Mouse (Mus musculus) T-cell, adult 2 months (primary cell): Measurements from ENCODE around the gene Ltbp1.

Source experiments
- DNase-seq: peaks from one replicate; pipeline ENCODE4 v3.0.0; 2022; ENCODE audit warnings: low spot score

The Ltbp1 gene

DNA sequence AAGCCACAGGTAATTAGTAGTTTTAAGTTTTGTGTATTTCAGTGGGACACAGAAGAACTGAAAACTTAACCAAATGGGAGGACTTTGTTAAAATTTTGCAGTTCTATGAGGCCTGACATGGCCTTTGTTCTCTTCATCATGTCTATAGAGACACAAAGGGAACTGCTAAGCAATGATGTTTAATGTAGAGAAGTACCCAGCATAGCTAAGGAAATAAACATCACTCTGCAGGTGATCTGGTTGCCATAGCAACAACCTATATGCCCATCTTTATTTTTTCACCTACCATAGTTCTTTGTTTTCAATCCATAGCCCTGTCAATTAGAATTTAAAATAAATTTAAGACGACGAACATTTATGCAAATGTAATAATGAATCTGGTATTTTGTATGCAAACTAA, 233.3 kb downstream of the Ltbp1 start:
- DNase-seq: no peak

DNA sequence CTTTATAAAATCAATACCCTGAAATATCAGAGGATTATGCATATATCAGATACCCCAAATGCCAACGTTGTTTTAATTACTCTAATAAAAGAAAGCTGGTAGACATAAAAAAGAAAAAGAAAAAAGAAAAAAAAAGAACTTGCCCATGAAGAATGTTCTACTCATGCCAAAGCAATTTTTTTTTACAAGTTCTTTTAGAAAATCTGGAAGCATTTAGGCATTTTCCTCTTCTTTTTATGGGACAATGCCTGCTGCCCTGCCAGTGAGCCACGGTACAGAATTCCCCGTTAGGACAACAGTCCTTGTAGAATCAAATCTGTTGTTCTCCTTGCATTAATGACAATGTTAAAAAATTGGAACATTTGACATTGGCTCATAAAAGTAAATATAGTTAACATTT, 234.2 kb downstream of the Ltbp1 start:
- DNase-seq: no peak

DNA sequence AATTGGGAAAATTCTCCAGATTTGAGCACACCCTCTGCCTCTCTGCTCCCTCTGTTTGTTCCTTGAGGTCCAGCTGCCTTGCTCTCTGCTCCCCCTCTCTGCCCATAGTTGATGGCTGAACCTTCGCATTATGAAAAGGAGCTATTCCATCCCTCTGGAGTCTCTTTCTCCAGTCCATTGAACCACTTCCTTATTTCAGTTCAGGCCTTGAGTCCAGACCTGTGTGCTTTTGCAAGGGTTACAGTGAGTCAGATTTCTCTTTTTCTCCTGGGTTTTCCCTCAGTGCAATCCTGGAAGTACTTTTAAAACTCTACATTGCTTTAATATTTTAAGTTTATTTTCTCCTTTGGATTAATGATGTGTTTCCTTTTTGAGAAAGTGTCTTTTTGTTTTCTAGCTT, 236.7 kb downstream of the Ltbp1 start:
- no peak for DNase-seq

DNA sequence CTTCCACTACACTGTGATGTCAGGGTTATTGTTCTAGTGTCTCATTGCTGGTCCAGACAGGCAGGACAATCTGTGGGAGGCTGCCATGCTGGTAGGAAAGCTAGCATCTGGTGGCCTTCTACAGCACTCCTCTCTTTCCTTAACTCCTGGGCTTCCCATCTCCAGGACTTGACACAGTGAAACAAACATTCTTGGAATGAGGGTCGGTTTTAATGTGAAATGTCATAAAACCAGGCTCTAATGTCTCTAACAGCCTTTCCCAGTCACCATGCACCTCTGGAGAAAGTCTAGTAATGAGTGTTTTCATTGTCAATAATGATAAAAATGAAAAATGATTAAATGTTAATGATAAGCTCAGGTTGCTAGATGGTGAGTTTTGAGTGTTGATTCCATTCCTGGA, 237.9 kb downstream of the Ltbp1 start:
- no peak for DNase-seq

DNA sequence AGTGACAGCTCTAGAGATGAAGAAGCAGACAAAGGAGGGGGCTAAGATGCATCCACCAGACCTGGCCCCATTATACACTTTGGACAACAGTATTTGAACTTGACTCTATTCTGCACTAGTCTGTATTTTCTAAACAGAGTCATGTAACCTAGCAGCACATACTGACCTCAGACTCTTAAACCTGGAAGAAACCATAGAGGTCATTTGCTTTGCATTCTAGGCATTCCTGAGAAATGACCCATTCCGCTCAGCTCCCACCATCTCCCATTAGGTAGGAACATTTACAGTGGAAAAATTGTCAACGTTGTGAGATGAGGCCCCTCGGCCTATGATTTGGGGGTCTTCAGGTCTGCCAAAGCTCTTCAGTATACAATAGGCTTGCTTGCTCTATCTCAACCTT, 238.8 kb downstream of the Ltbp1 start:
- no peak for DNase-seq

DNA sequence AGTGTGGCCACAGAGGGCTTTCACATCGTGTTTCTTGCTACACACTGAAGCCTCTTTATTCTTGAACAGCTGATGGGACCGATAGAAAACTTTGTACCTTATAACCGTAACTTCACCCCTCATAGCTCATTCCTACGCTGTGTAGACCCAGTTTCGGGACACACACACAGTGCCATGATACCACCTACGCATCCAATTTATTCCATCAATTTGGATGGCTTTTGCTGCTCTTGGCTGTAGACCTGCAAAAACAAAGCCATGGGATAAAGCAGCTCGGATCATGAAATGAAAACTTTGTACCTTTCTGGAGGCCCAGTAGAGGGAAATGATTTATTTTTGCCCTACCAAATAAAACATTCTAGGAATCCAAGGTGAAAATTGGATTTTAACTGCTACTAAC, 239.7 kb downstream of the Ltbp1 start:
- DNase-seq: no peak

DNA sequence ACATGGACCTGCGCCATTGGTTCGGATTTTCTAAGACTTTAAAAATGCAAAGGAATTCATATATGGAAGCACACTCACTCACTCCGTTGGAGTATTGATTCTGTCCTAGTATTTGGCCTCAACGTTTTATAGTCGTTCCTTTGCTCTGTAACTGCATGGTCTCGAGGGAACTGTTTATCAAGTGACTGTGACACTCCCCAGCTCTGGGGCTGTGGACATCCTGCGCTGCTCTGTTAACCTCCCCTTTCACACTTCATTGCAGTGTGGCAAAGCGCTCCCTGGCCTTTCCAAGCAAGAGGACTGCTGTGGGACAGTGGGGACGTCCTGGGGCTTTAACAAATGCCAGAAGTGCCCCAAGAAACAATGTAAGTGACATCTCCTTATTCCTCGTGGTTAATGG, 243.3 kb downstream of the Ltbp1 start:
- no peak for DNase-seq

DNA sequence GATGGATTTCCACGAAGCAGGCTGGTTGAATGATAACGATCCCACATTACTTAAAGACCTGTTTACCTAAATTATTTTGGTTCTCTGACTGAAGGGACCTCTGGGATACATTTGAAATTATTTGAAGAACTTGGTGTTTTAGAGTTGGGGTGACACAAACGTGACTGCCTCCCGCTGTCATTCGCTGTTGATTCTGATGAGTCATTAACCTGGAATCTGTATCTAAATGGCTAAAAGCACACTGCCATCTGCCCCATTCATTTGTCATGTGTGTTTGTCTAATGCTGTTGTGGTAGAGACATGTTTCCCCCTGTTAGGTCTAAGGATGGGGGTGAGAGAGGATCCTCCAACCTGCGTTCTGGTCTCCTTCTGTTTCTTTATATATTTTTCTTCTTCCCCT, 245.2 kb downstream of the Ltbp1 start:
- no peak for DNase-seq

DNA sequence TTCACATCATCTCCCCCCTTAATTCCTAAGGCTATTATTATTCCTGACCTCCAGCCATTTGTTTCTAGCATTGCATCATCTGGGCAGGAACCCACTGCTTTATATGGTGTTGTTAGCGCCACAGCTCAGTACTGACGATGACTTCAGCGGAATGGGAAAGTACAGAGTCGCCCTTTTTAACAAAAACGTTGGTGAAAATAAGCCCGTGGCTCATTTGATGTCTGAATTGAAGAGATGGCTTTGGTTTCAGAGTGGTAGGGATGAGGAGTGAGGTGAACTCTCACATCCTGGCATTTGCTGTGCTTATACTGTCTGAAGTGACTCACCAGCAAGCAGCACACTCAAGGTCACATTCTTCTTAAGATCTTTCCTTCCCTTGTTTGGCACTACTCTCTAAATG, 245.7 kb downstream of the Ltbp1 start:
- DNase-seq: no peak

DNA sequence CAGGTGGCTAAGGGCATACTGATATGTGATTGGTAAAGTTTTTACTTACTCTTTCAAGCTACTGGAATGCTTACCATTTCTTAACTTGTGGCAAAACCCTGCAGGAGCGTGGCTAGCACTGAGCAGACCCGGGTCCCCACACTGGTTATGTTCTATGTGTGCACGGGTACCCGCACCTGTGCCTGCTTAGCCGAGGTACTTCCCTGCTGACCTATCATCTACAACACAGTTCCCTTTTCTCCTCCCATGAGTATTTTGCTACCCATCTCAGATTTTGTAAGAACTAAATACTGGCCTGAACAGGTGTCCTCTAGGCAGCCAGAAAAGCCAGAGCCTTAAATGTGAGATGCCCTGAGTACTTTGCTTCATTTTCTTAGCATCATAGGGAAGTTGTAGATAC, 247.2 kb downstream of the Ltbp1 start:
- DNase-seq: no peak

DNA sequence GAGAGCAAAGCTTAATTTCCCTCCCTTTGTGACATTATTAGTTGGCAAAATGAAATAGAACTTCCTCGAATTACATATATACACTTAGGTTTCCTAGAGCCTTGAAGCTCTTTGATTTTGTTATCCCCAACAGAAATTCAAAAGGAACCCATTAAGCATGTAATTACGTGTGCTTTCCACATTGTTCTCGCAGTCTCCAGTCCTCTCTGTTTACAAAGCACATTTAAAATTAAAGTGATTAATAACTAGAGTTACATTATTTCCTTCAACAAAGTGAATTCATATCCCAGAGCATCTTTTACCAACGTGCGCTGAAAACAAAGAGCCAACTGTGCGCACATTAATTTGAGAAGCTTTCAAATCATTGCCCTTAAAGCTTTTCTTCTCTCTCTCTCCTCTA, 249.5 kb downstream of the Ltbp1 start:
- DNase-seq: no peak

DNA sequence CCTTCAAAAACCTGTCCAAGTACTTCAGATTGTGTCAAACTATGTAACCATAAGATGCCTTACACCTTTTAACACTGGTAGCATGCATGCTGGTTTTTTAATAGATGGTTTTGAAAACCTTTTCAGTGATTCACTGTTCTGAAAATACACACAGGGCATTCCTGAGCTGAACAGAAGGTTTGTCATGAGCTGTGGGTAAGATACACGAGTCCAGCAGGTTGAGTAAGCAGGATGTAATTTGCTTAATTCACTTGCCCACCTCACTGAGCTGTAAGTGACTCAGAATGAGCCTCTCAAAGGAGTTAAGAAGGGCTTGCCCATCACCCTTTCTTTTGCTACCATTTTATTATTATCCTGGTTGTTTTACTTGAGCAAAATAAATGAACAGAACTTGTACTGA, 250.6 kb downstream of the Ltbp1 start:
- no peak for DNase-seq

DNA sequence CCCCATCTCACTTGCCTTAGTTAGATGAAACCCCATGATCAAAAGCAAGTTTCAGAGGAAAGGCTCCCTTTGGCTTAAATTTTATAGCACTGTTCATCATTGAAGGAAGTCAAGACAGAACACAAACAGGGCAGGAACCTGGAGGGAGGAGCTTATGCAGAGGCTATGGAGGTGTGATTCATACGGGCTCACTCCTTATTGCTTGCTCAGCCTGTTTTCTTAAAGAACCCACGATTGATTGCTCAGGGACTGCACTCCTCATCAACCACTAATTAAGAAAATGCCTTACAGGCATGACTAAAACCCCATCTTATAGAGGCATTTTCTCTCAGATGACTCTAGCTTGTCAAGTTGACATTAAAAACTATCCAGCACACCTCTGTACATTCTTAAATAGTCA, 253.1 kb downstream of the Ltbp1 start:
- no peak for DNase-seq

DNA sequence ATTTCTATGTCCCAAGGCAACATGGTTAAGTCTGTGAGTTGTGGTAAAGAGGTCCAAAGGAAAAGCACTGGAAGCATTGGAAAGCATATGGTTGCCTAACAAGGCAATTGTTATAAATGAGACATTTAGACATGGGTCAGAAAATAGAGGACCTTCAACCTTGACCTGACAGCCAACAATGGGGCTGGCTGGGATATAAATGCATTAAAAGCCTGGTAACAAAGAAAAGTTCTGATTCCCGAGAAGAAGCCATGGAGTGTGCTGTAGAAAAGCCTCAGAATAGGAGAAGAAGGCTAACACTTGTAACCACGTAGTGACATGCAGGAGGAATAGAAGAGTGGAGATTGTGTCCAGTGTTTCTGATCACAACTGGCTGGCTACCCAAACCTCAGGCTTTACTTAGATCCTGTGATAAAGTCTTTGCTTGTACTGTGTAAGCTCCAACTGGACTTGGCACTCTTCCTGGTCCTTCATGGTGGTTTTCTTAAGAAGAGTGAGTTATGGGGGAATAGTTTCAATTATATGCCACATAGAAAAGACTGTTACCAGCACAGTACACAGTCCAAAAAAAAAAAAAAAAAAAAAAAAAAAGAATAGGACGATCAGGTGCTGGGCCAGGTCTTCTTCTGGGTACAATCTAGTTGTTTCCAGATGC, 258.1 kb downstream of the Ltbp1 start:
- DNase-seq: no peak

DNA sequence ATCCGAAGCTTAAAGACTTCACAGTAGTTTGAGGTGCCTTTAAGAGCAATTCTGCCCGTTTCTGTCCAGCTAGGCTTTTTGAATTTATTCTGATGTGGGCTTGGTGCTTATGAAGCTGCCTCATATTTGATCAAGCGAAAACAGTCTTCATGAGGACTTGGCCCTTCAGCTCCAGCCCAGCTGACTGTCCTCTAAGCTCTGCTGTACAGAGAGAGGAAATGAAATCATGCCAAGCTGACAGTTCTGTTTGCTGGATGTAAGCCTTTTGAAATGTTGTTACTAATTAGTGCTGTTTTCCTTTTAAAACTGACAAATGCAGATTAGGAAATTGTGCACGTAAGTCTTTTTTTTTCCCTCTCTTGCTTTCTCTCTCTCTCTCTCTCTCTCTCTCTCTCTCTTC, 263.1 kb downstream of the Ltbp1 start:
- no peak for DNase-seq

DNA sequence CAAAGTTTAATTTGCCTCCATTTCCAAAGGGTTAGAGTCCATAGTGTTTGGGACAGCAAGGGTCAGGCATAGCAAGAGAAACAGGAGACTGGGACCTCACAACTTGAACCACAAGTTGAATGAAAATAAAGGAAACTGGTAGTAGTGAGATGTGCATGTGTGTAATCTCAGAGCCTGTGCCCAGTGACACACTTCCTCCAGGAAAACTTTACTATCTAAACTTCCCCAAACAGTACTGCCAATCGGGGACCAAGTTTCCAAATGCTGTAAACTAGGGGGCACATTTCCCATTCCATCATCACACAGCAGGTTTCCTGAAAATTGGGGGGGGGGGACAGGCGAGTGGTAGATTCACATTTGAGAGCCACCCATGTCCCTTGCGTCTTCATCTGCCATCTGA, 267.1 kb downstream of the Ltbp1 start:
- DNase-seq: no peak

DNA sequence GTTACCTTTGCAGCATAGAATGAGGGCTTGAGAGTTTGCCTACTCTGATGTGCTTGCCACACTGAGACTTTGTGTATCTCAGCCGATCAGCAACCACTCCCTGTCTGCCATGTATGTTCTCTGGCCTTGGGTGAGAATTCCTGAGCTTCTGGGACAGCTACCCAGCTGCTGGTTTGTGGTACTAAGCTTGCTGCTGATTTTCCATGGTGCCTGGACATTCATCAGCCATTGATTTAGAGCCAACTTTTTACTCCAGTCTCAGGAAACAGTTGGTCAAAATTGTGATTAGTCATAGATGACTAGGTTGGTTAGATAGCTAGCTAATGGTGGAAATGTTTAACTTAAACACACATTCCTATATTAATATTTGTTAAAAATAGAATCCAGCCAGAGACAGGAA, 267.9 kb downstream of the Ltbp1 start:
- DNase-seq: no peak

DNA sequence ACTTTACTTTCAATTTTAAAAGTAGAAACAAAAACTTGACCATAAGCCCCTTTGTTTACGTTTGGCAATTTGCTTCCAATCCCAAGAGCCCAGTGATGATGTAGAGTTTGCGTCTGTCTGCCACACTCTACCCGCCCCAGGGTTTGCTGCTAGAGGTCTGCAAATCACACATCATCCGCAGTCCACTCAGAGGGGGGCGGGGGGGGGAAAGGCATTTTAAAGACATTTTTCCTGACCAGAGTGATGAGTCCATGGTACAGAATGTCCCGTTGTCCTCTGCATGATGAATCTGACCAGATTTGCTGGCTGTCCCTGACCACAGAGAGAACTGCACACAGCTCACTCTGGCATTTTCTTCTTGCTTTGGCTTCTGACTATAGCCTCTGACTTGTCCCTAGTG, 269.9 kb downstream of the Ltbp1 start:
- DNase-seq: no peak

DNA sequence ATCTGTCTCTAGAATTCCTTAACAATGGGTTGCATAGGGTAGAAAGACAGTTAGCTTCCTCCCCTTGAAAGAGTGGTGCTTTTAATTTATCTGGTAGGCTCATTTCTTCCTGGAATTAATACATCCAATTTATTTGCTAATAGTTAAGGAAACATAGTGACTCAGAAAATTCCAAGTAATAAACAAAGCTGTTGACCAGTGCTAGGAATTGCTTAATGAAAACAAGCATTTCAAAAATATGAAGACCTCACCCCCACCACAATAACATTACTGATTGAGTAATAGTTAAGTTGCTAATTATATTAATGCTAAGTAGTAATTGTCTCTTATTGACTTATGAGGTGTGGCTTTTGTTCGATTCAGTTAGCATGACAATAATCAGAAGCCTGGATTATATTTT, 272.7 kb downstream of the Ltbp1 start:
- DNase-seq: no peak

DNA sequence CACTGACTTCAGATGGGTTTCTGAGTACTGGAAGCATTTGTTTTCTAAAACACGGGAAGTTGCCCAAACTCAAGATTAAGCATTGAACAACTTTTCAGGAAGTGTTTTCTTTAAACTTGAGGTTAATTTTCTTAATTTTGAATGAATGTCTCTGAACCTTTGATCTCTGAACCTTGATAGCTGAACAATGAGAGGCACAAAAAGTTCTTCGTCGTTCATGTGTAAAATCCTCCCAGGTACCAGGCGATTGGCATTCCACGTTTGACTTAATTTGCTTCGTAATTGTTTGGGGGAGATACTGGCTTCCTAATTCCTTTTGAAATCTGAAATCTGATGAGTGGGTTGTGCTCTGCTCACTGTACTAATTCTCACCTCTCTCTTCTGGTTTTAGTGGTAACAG, 273.2 kb downstream of the Ltbp1 start:
- no peak for DNase-seq

DNA sequence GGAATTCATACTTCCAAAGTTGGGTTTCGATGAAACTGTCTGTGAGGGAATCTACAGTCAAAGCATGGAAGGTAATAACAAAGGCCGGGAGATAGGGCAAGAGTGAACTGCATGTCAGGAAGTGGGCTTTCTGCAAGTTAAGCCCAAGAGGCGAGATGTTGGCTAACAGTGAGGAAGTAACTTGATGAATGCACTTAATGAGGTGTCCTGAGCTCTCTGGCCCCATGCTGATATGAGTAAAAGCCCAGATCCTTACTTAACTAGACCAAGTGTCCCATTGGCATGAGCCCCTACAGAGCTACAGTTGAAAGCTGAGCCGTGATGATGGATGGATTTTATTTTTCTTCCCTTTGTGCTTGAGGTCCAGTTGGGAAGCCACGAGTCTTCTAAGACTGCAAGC, 276.0 kb downstream of the Ltbp1 start:
- DNase-seq: no peak

DNA sequence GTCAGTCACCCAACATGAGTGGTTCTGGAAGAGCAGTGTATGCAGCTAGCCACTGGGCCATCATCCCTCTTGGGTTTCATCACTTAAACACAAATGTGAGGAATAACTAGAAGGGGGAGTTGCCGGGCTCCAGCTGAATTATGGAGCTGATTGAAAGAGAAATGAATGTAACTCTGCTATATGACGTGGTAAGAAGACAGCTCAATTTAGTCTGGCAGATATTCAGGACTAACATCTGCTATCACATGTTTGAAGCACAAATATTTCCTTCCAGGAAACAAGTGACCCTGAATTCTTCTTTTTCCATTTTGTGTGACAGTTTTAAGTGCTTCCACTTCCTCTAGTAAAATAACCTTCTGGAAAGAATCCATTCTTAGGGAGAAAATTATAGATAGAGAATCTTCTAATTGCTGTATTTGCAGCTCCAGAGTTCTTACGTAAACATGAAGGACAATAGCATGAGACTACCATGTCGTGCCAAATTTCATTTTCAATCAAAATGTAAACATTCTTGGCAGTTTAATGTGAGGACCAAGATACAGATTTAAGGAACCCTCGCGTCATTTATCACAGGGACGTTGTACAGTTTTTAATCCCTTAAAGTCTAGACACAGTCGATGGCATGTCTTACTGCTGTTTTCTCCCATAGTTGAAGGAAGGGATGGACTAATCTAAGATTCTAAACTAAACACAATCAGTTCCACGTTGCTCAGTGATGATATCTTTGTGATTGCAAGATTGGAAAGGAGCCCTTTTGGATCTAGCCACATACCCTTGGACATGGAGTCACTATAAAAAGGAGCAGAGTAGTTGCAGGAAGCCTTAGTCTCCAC, 279.7 kb downstream of the Ltbp1 start:
- DNase-seq: no peak

DNA sequence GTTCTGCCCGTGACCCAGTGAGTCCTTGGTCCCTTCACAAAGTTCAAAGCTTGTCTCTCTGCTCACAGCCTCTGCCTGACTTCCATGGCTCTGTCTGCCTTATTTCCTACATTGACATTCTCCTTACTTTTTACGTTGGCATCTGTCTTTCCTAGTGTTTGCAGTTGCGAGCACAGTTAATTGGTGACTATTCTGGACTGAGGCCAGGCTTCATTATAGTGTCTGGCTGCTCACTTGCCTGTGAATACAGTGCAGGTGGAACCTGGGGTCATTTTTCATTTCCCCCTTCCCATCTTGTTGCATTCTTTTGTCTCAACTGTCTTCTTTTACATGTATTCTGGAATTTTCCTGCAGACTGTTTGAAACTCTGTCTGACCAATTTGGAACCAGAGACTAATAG, 287.6 kb downstream of the Ltbp1 start:
- DNase-seq: no peak

DNA sequence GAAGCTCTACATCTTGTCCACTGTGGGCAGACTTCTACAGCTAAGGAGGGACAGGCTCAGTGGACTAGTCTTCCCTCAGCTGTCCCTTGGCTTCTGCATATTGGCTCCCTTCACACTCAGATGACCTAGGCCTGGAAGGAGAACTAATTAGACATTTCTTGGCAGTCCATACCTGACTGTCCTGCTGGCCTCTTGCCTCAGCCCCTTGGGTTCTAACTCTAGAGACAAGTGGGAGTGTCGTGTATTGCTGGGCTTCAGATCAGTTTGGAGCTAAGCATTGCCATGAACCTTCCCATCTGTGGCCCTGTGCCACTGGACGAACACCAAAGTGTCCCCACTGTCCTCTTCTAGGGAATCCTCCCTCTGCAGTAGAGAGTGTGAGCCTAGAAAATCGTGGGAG, 288.4 kb downstream of the Ltbp1 start:
- DNase-seq: no peak
